Mouse (Mus musculus): ENCODE measurements around the gene Trim38.

DNA sequence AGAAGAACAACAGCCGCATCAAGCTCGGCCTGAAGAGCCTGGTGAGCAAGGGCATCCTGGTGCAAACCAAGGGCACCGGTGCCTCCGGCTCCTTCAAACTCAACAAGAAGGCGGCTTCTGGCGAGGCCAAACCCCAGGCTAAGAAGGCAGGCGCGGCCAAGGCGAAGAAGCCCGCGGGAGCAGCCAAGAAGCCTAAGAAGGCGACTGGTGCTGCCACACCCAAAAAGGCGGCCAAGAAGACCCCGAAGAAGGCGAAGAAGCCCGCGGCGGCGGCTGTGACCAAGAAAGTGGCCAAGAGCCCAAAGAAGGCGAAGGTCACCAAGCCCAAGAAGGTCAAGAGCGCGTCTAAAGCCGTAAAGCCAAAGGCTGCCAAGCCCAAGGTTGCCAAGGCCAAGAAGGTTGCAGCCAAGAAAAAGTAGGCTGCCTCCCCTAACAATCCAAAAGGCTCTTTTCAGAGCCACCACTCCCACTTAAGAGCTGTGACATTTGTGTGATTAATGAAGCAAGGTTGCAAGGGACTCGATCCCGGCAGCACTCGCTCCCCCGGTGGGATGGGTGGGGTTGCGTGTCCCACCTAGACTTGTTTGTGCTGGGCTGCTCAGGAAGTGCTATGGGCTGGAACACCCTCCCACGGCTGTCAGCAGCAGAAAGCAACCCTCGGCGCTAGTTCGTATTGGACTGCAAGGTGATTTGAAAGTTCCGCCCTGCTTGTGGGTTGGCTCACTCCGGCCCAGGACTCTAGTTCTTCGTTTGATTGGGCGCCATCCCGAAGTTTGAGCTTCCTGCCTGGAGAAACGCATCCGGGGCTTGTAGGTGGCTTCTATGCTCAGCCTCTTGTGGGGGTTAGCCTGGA is 30.4 kb upstream of the Trim38 start:
- no peak for TF ChIP-seq FLI1 (IDR thresholded peaks at IDR 0.05; ENCODE audit: low read length)
- TF ChIP-seq GATA1 (IDR thresholded peaks at IDR 0.05; ENCODE audit: borderline replicate concordance, low read length), result no peak

Data from megakaryocyte, embryonic 14.5 days (primary cell).